Mouse (Mus musculus) midbrain, postnatal 0 days (tissue): Measurements from ENCODE around the gene Wwtr1. TPM values are rescaled to one million over a fixed set of nuclear protein-coding genes. Genes with fewer than 3 reads are reported as not detected.

ENCODE experiments used
- ATAC-seq: fragments of 200-750 bp; cut with Nextera tagmentation; 2 replicates; pipeline ENCODE4 v1.8.0; 2017; ENCODE audit warnings: moderate number of reproducible peaks, mild to moderate bottlenecking, moderate TSS enrichment, moderate library complexity; ENCODE audit not compliant: low FRiP score
- DNase-seq: peaks from one replicate; pipeline ENCODE4 v3.0.0-alpha.2; 2015; ENCODE audit warnings: low spot score
- H3K27ac ChIP-seq: fragments of 300-500 bp; sonication (generic); 2 replicates; pipeline ENCODE4 v1.5.1; 2014; ENCODE audit warnings: low read depth, mild to moderate bottlenecking, low read length, mixed read lengths
- H3K27me3 ChIP-seq: fragments of 300-500 bp; sonication (generic); 2 replicates; pipeline ENCODE4 v1.6.1; 2014; ENCODE audit warnings: low read length, control low read depth, mixed read lengths; ENCODE audit not compliant: insufficient read depth
- H3K36me3 ChIP-seq: fragments of 300-500 bp; sonication (generic); 2 replicates; pipeline ENCODE4 v1.6.1; 2014; ENCODE audit warnings: low read length, control low read depth, mixed read lengths; ENCODE audit not compliant: insufficient read depth
- H3K4me1 ChIP-seq: fragments of 300-500 bp; sonication (generic); 2 replicates; pipeline ENCODE4 v1.6.1; 2014; ENCODE audit warnings: mild to moderate bottlenecking, control low read depth, antibody characterized with exemption, low read length, mixed read lengths; ENCODE audit not compliant: insufficient read depth
- H3K4me2 ChIP-seq: fragments of 300-500 bp; sonication (generic); 2 replicates; pipeline ENCODE4 v1.6.1; 2014; ENCODE audit warnings: low read depth, mild to moderate bottlenecking, low read length, mixed read lengths; ENCODE audit not compliant: poor library complexity, severe bottlenecking
- H3K4me3 ChIP-seq: fragments of 300-500 bp; sonication (generic); 2 replicates; pipeline ENCODE4 v1.5.1; 2014; ENCODE audit warnings: low read depth, mild to moderate bottlenecking, low read length, moderate library complexity
- H3K9ac ChIP-seq: fragments of 300-500 bp; sonication (generic); replicated peaks from 2 replicates; pipeline ENCODE4 v1.6.1; 2014; ENCODE audit warnings: mild to moderate bottlenecking, low read length, moderate library complexity, mixed read lengths; ENCODE audit not compliant: poor library complexity, severe bottlenecking
- H3K9me3 ChIP-seq: fragments of 300-500 bp; sonication (generic); 2 replicates; pipeline ENCODE4 v1.6.1; 2016; ENCODE audit warnings: low read length, control low read depth
- CTCF ChIP-seq: IDR thresholded peaks from 2 replicates; pipeline ENCODE4 v1.5.1; 2016; ENCODE audit warnings: antibody characterized with exemption, mild to moderate bottlenecking
- WGBS: fragments of 180-500 bp; shearing (Covaris S2); extraction: QIAGEN DNeasy Blood & Tissue Kit; methylation state at CpG from one replicate; pipeline ENCODE4 v1.1.7; 2014; 5-methylcytosine and 5-hydroxymethylcytosine counted together
- polyA plus RNA-seq: library from polyadenylated mRNA; unstranded; fragments of >200 nt; fragmentation: Nextera tagmentation; extraction: Ambion mirVana; gene quantifications from 2 replicates; pipeline ENCODE4 v1.2.1, GENCODE M21; 2015
- total RNA-seq: library from RNA; depleted of rRNA; stranded (reverse); fragments of >200 nt; gene quantifications from 2 replicates; pipeline ENCODE4 v1.2.3, GENCODE M21; 2014

Gene Wwtr1
- total and polyA plus RNA-seq, 2 experiments from 2014 or later: 8.6 to 27.2 TPM

DNA sequence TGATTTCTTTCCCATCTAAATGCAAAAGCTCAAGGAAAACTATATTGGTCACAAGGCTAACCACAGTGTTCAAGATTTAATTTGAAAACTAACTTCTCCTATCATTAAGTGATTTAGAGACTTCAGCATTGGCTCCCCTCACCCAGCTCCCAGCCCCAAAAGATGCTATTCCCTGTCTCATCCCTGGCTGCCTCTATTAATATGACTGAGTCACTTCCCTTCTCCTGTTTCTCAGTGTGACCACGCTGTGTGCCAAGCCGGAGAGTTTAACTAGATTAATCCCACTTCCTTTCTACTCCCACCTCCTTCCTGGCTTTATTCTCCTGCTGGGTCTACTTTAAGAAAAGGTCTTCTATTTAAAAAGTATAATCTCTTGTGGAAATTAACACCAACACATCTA, 71.0 kb downstream of the Wwtr1 start:
- Histone ChIP-seq H3K27me3 (no peaks in the 10 kb centered on the region), H3K9ac (no peak overlapping the region), H3K4me2 (no peak overlapping the region), H3K36me3 (no peaks in the 10 kb centered on the region), H3K9me3 (no peaks in the 10 kb centered on the region), H3K4me1 (no peaks in the 10 kb centered on the region), H3K4me3 (no peak overlapping the region), H3K27ac (no peak overlapping the region)
- no peak for TF ChIP-seq CTCF
- no peak for ATAC-seq
- no peak for DNase-seq
- WGBS: 39% methylated on average over 2 of the region's 2 CpGs

DNA sequence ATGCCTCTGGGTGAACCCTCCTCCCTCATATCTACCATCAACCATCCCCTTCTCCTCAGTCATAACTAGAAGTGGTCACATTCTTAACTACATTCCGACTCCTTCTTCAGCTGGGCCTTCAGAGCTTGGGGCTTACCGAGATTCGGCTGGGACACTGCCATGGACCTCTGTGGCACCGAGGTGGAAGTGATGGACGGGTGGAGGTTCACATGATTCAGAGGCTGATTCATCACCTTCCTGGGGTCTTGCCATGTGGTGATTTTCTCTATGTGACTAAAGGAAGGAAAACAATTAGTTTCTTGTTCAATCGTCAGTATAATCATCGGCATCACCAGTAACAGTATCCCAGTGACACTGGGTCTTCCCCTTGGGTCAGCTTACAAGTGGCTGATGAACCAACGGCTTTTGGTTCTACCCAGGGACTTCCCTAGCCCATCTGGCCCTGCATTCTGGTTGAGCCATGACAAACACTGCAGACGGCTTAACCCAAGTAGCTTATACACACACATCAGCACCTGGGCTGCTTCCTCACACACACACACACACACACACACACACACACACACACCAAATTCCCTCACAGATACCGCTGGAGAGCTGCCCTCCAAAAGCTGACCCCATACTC, 74.0 kb downstream of the Wwtr1 start:
- Histone ChIP-seq H3K9me3 (no peaks in the 10 kb centered on the region), H3K4me3 (no peak overlapping the region), H3K4me2 (no peak overlapping the region), H3K36me3 (no peaks in the 10 kb centered on the region), H3K9ac (no peak overlapping the region), H3K27ac (no peak overlapping the region), H3K27me3 (no peaks in the 10 kb centered on the region), H3K4me1 (no peaks in the 10 kb centered on the region)
- no peak for TF ChIP-seq CTCF
- no peak for DNase-seq
- WGBS: 90% methylated on average over 10 of the region's 10 CpGs
- no peak for ATAC-seq

DNA sequence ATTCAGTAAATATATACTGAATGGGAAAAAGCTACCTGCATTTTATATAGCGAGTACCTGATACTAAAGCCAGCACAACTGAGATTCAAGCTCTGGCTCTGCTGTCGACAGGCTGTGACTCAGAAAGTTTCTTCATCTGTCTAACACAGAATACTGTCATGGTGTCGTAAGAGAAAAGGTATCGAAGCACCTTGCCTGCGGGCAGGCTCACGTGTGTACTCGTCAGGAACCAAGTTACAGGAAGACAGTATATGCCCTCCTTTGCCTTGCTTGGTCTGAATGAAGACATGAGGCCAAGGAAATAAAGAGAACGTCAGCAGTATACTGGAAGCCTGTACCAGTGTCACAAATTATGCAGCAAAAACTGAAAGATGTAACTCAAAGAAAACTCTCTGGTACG, 74.9 kb downstream of the Wwtr1 start:
- Histone ChIP-seq H3K9ac (no peak overlapping the region), H3K36me3 (no peaks in the 10 kb centered on the region), H3K9me3 (no peaks in the 10 kb centered on the region), H3K27me3 (no peaks in the 10 kb centered on the region), H3K4me1 (no peaks in the 10 kb centered on the region), H3K4me3 (no peak overlapping the region), H3K27ac (no peak overlapping the region), H3K4me2 (no peak overlapping the region)
- TF ChIP-seq CTCF: no peak
- ATAC-seq (no peak), DNase-seq (no peak)
- 95% methylated on average over 9 of the region's 9 CpGs for WGBS

DNA sequence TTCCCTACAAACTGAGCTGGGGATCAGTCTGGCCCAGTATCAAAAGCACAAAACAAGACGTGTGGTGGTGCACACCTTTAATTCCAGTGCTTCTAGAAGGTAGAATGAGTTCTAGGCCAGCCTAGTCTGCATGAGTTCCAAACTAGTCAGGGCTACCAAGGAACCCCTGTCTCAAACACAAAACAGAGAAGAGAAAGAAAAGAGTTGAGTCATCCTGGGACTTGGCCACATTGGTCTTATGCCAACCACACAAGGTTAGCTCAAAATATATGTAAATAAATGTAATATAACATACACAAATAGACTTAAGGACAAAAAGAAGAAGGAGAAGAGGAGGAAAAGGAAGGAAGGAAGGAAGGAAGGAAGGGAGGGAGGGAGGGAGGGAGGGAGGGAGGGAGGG, 77.9 kb downstream of the Wwtr1 start:
- no peak overlapping the region for H3K4me3 ChIP-seq
- TF ChIP-seq CTCF: no peak
- H3K4me1 ChIP-seq: no peaks in the 10 kb centered on the region
- no peak for ATAC-seq
- no peaks in the 10 kb centered on the region for H3K27me3 ChIP-seq
- no peaks in the 10 kb centered on the region for H3K36me3 ChIP-seq
- no peak overlapping the region for H3K4me2 ChIP-seq
- no peak overlapping the region for H3K27ac ChIP-seq
- no peaks in the 10 kb centered on the region for H3K9me3 ChIP-seq
- DNase-seq: no peak
- WGBS: 82% methylated on average over 1 of the region's 1 CpGs
- H3K9ac ChIP-seq: no peak overlapping the region

DNA sequence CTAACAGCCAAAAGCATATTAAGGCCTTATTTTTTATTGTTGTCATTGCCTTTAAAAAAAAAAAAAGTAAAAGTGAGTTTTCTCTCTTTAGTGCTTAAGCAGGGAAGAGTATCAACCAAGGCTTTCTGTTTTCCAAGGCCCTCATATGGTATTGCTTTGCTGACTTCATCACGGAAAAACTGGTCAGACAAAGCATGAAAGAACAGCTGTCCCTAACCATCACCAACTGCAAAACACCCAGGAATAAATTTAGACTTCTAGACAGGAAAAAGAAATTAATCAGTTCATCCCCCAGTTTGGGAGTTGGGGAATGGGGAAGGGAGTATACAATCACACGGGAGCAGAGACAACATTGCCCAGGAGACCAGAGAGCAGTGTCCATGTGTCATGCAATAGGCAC, 79.3 kb downstream of the Wwtr1 start:
- TF ChIP-seq CTCF: no peak
- Histone ChIP-seq H3K36me3 (no peaks in the 10 kb centered on the region), H3K27ac (no peak overlapping the region), H3K27me3 (no peaks in the 10 kb centered on the region), H3K4me2 (no peak overlapping the region), H3K9ac (no peak overlapping the region), H3K4me1 (no peaks in the 10 kb centered on the region), H3K4me3 (no peak overlapping the region), H3K9me3 (no peaks in the 10 kb centered on the region)
- 83% methylated on average over 2 of the region's 2 CpGs for WGBS
- ATAC-seq: no peak
- no peak for DNase-seq

DNA sequence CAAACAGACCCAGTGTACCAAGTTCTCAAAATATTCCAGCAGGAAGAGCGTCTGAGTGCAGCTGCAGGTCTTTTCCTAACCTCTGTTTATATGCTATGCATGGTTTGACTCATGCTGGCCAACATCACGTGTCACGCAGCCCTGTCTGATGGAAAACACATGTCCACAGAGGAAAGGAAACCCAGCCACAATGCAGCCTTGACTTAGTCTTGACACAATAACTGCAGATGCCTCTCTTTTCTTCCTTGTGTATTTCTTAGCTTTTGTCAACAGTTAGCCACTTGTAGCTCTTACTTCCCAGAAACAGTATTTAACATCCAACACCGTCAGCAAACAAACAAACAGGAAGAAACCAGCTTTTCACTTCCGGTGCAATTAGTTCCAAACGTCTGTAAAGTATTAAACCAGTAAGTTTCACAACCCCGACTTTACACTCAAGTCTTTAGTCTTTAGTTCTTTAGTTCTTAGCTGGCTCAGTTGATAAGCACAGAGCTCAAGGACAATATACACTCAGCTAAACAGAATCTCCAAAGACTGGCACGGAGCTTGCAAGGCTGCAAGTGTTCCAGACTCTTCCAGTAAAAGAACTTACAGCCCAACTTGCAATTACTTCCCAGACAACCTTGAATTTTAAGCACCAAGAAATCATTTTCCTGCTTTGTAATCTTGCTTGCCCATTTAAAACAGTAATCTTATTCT, 88.1 kb downstream of the Wwtr1 start:
- Histone ChIP-seq H3K27me3 (no peaks in the 10 kb centered on the region), H3K36me3 (no peaks in the 10 kb centered on the region), H3K27ac (no peak overlapping the region), H3K9ac (no peak overlapping the region), H3K4me3 (no peak overlapping the region), H3K4me2 (no peak overlapping the region), H3K9me3 (no peaks in the 10 kb centered on the region), H3K4me1 (no peaks in the 10 kb centered on the region)
- no peak for TF ChIP-seq CTCF
- WGBS: 76% methylated on average over 8 of the region's 8 CpGs
- no peak for DNase-seq
- ATAC-seq: no peak
